Mouse (Mus musculus) G1E (cell line): ENCODE measurements around the gene Ncbp1. TPM values are rescaled to one million over a fixed set of nuclear protein-coding genes. Genes with fewer than 3 reads are reported as not detected.

Experiments used
- ATAC-seq: 2 replicates; pipeline ENCODE4 v1.8.0; 2016; ENCODE audit warnings: mild to moderate bottlenecking; ENCODE audit not compliant: insufficient number of reproducible peaks, poor library complexity, low FRiP score, severe bottlenecking; ENCODE audit errors: extremely low read depth
- DNase-seq: peaks from one replicate; pipeline ENCODE4 v3.0.0; 2012; ENCODE audit warnings: low spot score
- H3K27me3 ChIP-seq: 2 replicates; pipeline ENCODE4 v1.6.1; 2012; ENCODE audit warnings: mild to moderate bottlenecking, low read length, inconsistent platforms; ENCODE audit not compliant: insufficient read depth
- H3K36me3 ChIP-seq: replicated peaks from 2 replicates; pipeline ENCODE3; 2012; ENCODE audit warnings: mild to moderate bottlenecking, inconsistent platforms
- H3K4me1 ChIP-seq: 2 replicates; pipeline ENCODE4 v1.6.1; 2012; ENCODE audit warnings: low read depth, low read length, inconsistent platforms, mixed read lengths; ENCODE audit not compliant: insufficient read depth
- H3K4me3 ChIP-seq: 2 replicates; pipeline ENCODE4 v1.5.1; 2012; ENCODE audit warnings: low read depth, mild to moderate bottlenecking, inconsistent platforms, low read length, moderate library complexity, mixed read lengths
- H3K9me3 ChIP-seq: replicated peaks from 2 replicates; pipeline ENCODE4 v1.6.1; 2012; ENCODE audit warnings: inconsistent platforms
- CTCF ChIP-seq: IDR thresholded peaks from 2 replicates; pipeline ENCODE4 v1.5.1; 2012; ENCODE audit warnings: low read depth, low read length, inconsistent platforms, mixed read lengths
- GATA1 ChIP-seq: IDR thresholded peaks from 2 replicates; pipeline ENCODE4 v1.6.1; 2012; ENCODE audit warnings: borderline replicate concordance, low read length, inconsistent platforms, mixed read lengths
- GATA2 ChIP-seq: IDR thresholded peaks from 2 replicates; pipeline ENCODE4 v1.6.1; 2012; ENCODE audit warnings: low read depth, low read length, inconsistent platforms, borderline replicate concordance
- POLR2AphosphoS5 ChIP-seq: IDR thresholded peaks from 2 replicates; pipeline ENCODE4 v1.6.1; 2012; ENCODE audit warnings: low read depth, low read length, inconsistent platforms; ENCODE audit not compliant: insufficient replicate concordance
- TAL1 ChIP-seq: conservative IDR thresholded peaks from 2 replicates; pipeline ENCODE4 v1.6.1; 2012; ENCODE audit warnings: low read depth, low read length, inconsistent platforms, mixed read lengths
- polyA plus RNA-seq: library from polyadenylated mRNA; stranded (reverse); fragments of >175 nt; gene quantifications from 2 replicates; pipeline ENCODE4 v1.2.3, GENCODE M21; 2012
- total RNA-seq, 2 experiments: library from RNA; stranded (forward) in 1 of 2; stranded (reverse) in 1 of 2; fragments of 200-1000 nt in 1 of 2; fragments of >200 nt in 1 of 2; fragmentation: Nextera tagmentation in 1 of 2; gene quantifications; 2 replicates each; pipeline ENCODE4 v1.2.3; 2014 to 2017

Ncbp1 gene
- total and polyA plus RNA-seq, 3 experiments = 17.6 to 119 (median 109) TPM

DNA sequence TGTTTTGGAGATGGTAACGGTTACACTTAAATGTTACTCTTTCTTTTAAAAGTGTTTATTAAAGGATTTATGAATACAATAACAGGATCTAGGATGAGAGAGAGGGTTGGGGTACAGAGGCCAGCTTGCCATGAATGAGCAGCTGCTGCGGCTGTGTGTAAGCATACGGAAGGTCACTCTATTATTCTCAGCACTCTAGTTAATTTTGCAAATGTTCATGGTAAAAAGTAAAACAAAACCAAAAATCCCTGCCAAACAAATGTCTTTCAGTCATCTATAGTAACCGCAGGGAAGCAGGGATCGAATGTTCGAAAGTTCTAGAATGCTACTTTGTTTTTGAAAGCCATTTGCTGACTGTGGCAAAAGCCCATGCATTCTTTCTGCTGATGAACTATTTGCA is 15.1 kb upstream of the Ncbp1 start:
- H3K4me3 ChIP-seq = no peak overlapping the region
- DNase-seq (no peak), ATAC-seq (no peak)
- no peak for TF ChIP-seq POLR2AphosphoS5
- TF ChIP-seq TAL1 = no peak
- TF ChIP-seq CTCF = no peak
- TF ChIP-seq GATA1 = no peak
- no peak for TF ChIP-seq GATA2
- H3K27me3 ChIP-seq = no peaks in the 10 kb centered on the region
- H3K36me3 ChIP-seq = peaks cover 93% of the 10 kb centered on the region
- no peaks in the 10 kb centered on the region for H3K9me3 ChIP-seq
- H3K4me1 ChIP-seq = peaks cover 5% of the 10 kb centered on the region; the same call in 1 of the 2 replicates

DNA sequence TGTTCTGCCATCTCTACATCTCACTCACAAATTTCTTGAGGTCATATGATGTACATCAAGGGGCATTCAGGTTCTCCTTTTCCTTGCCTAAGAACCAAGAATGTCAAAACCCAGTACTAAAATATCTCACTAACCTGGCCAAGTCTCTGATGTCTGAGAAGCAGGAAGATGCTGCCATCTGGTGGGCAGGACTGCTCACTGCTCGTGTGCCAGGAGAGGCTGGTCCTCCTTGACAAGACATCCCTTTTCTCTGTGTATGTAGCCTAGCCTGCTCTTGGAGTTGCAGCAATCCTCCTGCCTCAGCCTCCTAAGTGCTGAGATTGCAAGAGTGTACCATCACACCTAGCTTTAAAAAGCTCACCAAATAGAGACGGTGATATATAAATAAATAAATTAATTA is 11.9 kb upstream of the Ncbp1 start:
- Histone ChIP-seq H3K4me1 (peaks cover 8% of the 10 kb centered on the region; the same call in 1 of the 2 replicates), H3K27me3 (no peaks in the 10 kb centered on the region), H3K9me3 (no peaks in the 10 kb centered on the region), H3K4me3 (no peak overlapping the region), H3K36me3 (peaks cover 90% of the 10 kb centered on the region)
- TF ChIP-seq TAL1 = no peak
- no peak for TF ChIP-seq GATA2
- TF ChIP-seq CTCF = peak; percentile 79
- TF ChIP-seq GATA1 = no peak
- TF ChIP-seq POLR2AphosphoS5 = no peak
- ATAC-seq (peak; percentile 60), DNase-seq (peak; percentile 36)

GRCm38 (mm10) chr4:46129311-46130004 is 9.0 kb upstream of the Ncbp1 start:
- H3K36me3 ChIP-seq = peaks cover 90% of the 10 kb centered on the region

GRCm38 (mm10) chr4:46130221-46130620 is 8.2 kb upstream of the Ncbp1 start:
- ATAC-seq (no peak), DNase-seq (peak; percentile 26)
- Histone ChIP-seq H3K27me3 (no peaks in the 10 kb centered on the region), H3K4me3 (no peak overlapping the region), H3K4me1 (peaks cover 8% of the 10 kb centered on the region; the same call in 1 of the 2 replicates), H3K36me3 (peaks cover 89% of the 10 kb centered on the region), H3K9me3 (no peaks in the 10 kb centered on the region)
- TF ChIP-seq TAL1 (no peak), CTCF (peak; percentile 67; the same call in 1 of the 2 replicates)

More at GRCm38 (mm10) chr4:46129311-46130004, 9.0 kb upstream of the Ncbp1 start:
- TF ChIP-seq CTCF = no peak
- TF ChIP-seq POLR2AphosphoS5 = no peak
- TF ChIP-seq GATA1 = no peak
- TF ChIP-seq TAL1 = no peak
- no peak for TF ChIP-seq GATA2
- no peak for ATAC-seq
- no peak for DNase-seq
- Histone ChIP-seq H3K4me3 (no peak overlapping the region), H3K4me1 (peaks cover 8% of the 10 kb centered on the region; the same call in 1 of the 2 replicates), H3K9me3 (no peaks in the 10 kb centered on the region), H3K27me3 (no peaks in the 10 kb centered on the region)

DNA sequence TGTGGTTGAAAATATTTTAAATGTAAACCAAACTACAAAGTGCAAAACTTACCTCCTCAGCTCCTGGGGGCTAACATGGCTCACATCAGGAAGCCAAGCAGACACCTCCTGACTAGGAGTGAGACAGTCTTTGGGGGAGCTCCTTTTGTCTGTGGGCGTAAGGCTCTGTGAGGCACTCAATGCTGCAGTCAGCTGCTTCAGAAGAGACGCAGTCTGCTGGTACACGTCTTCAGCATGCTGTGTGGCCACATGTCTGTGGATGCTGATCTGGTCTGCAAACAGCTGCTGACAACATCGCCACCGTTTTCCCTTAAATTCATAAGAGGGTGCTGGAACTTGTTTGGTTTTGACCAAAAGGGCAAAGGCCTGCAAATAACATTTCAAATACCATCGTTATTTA is 6.6 kb upstream of the Ncbp1 start:
- Histone ChIP-seq H3K27me3 (no peaks in the 10 kb centered on the region), H3K9me3 (no peaks in the 10 kb centered on the region), H3K36me3 (peaks cover 88% of the 10 kb centered on the region), H3K4me1 (peaks cover 14% of the 10 kb centered on the region), H3K4me3 (no peak overlapping the region)
- TF ChIP-seq CTCF = no peak
- TF ChIP-seq POLR2AphosphoS5 = no peak
- DNase-seq (no peak), ATAC-seq (no peak)

- Histone ChIP-seq H3K4me3 (peak overlapping the region; percentile 96), H3K27me3 (no peaks in the 10 kb centered on the region), H3K4me1 (peaks cover 32% of the 10 kb centered on the region), H3K36me3 (peaks cover 51% of the 10 kb centered on the region), H3K9me3 (no peaks in the 10 kb centered on the region)
- TF ChIP-seq CTCF = no peak
- TF ChIP-seq TAL1 = no peak
- TF ChIP-seq GATA2 = no peak
- no peak for TF ChIP-seq POLR2AphosphoS5
- no peak for TF ChIP-seq GATA1
- peak; percentile 33 for DNase-seq
- ATAC-seq = peak; percentile 36; the same call in 1 of the 2 replicates
These were observed 655 bp upstream of the Ncbp1 start for GRCm38 (mm10) chr4:46137629-46138286.
